Mouse (Mus musculus) midbrain, embryonic 14.5 days (tissue): ENCODE results near the gene Clcf1. TPM values are rescaled to one million over a fixed set of nuclear protein-coding genes. Genes with fewer than 3 reads are reported as not detected.

Source experiments
- microRNA-seq: library from miRNA; unstranded; fragments of <30 nt; microRNA quantifications from one replicate; pipeline ENCODE4, GENCODE M21; 2016
- polyA plus RNA-seq: library from polyadenylated mRNA; unstranded; fragments of >200 nt; fragmentation: Nextera tagmentation; extraction: Ambion mirVana; gene quantifications from 2 replicates; pipeline ENCODE4 v1.2.1, GENCODE M21; 2014

Clcf1 gene
- polyA plus RNA-seq, 1 experiment from 2014 or later = 0.46 TPM

Small RNAs within 50 kb of the gene (microRNA-seq; reads per million reads assigned to microRNA genes)
- gene Gm26115 (not detected), gene Mir6985 (0.73 reads per million)

Other genes starting within 250 kb of the Clcf1 start
- 0.16 and 0.32 TPM in 2 replicates for gene Aldh3b2, start 241.9 kb upstream of the Clcf1 start, polyA plus RNA-seq
- gene Acy3, start 227.7 kb upstream of the Clcf1 start, polyA plus RNA-seq = 0.96 and 2.2 TPM in 2 replicates
- gene Tbx10, start 221.5 kb upstream of the Clcf1 start, polyA plus RNA-seq = not detected in 2 replicates
- gene Nudt8, start 213.7 kb upstream of the Clcf1 start, polyA plus RNA-seq = 26.8 and 30.3 TPM in 2 replicates
- 3.3 and 3.9 TPM in 2 replicates for gene Gm49405, start 213.6 kb upstream of the Clcf1 start, polyA plus RNA-seq
- gene Doc2g, start 210.9 kb upstream of the Clcf1 start, polyA plus RNA-seq = 5.7 and 7.1 TPM in 2 replicates
- 223 and 231 TPM in 2 replicates for gene Ndufv1, start 201.4 kb upstream of the Clcf1 start, polyA plus RNA-seq
- gene Gstp1, start 176.3 kb upstream of the Clcf1 start, polyA plus RNA-seq = 397 and 514 TPM in 2 replicates
- 1.9 TPM in 1 of 2 replicates, not detected in the other for gene Gstp2, start 168.2 kb upstream of the Clcf1 start, polyA plus RNA-seq
- not detected in 2 replicates for gene Gstp3, start 154.7 kb upstream of the Clcf1 start, polyA plus RNA-seq
- gene Cabp2, start 132.7 kb upstream of the Clcf1 start, polyA plus RNA-seq = not detected in 2 replicates
- 83.4 and 87.0 TPM in 2 replicates for gene Cdk2ap2, start 117.1 kb upstream of the Clcf1 start, polyA plus RNA-seq
- gene Pitpnm1, start 114.2 kb upstream of the Clcf1 start, polyA plus RNA-seq = 72.8 and 89.0 TPM in 2 replicates
- gene Aip, start 88.4 kb upstream of the Clcf1 start, polyA plus RNA-seq = 84.3 and 98.0 TPM in 2 replicates
- not detected in 2 replicates for gene Gpr152, start 74.5 kb upstream of the Clcf1 start, polyA plus RNA-seq
- gene Cabp4, start 70.2 kb upstream of the Clcf1 start, polyA plus RNA-seq = 0.14 and 0.15 TPM in 2 replicates
- gene Coro1b, start 65.6 kb upstream of the Clcf1 start, polyA plus RNA-seq = 105 and 117 TPM in 2 replicates
- 0.55 and 0.64 TPM in 2 replicates for gene Ptprcap, start 60.6 kb upstream of the Clcf1 start, polyA plus RNA-seq
- 37.3 and 42.2 TPM in 2 replicates for gene Rps6kb2, start 50.9 kb upstream of the Clcf1 start, polyA plus RNA-seq
- 3.9 and 6.0 TPM in 2 replicates for gene Carns1, start 38.8 kb upstream of the Clcf1 start, polyA plus RNA-seq
- gene Tbc1d10c, start 23.0 kb upstream of the Clcf1 start, polyA plus RNA-seq = 0.54 and 0.94 TPM in 2 replicates
- gene Ppp1ca, start 22.2 kb upstream of the Clcf1 start, polyA plus RNA-seq = 591 and 597 TPM in 2 replicates
- 20.3 and 22.7 TPM in 2 replicates for gene Rad9a, start 12.6 kb upstream of the Clcf1 start, polyA plus RNA-seq
- not detected in 2 replicates for gene AC109138.7, start 119 bp downstream of the Clcf1 start, polyA plus RNA-seq
- gene Pold4, start 17.7 kb downstream of the Clcf1 start, polyA plus RNA-seq = 18.5 and 19.1 TPM in 2 replicates
- gene Ssh3, start 54.9 kb downstream of the Clcf1 start, polyA plus RNA-seq = 8.8 and 12.8 TPM in 2 replicates
- 34.5 and 39.3 TPM in 2 replicates for gene Ankrd13d, start 68.9 kb downstream of the Clcf1 start, polyA plus RNA-seq
- gene Grk2, start 92.0 kb downstream of the Clcf1 start, polyA plus RNA-seq = 29.0 and 30.0 TPM in 2 replicates
- gene Kdm2a, start 184.0 kb downstream of the Clcf1 start, polyA plus RNA-seq = 29.2 and 43.9 TPM in 2 replicates
- gene Rhod, start 225.2 kb downstream of the Clcf1 start, polyA plus RNA-seq = 2.6 and 4.8 TPM in 2 replicates